Mouse (Mus musculus) left cerebral cortex, adult 8-10 months (tissue): ENCODE data around the gene N4bp2l2. TPM values are rescaled to one million over a fixed set of nuclear protein-coding genes. Genes with fewer than 3 reads are reported as not detected.
"Not testable (repeated sequence)": the region's sequence is repeated elsewhere in the genome, so short reads cannot be mapped to it uniquely, and the experiment has no call there.

Experiments
- DNase-seq, 2 experiments: peaks; one replicate each; pipeline ENCODE4 v3.0.0; 2022; ENCODE audit warnings: low spot score in 2 of 2
- total RNA-seq, 4 experiments: library from RNA; stranded (reverse); gene quantifications; 2 replicates each; pipeline ENCODE4 v1.2.4; 2022

Gene N4bp2l2
- total RNA-seq, 4 experiments from 2014 or later: 77.0 to 82.6 (median 79.5) TPM

- DNase-seq: no peak
Measured at GRCm38 (mm10) chr5:150644926-150645325, 21.1 kb downstream of the N4bp2l2 start.

DNA sequence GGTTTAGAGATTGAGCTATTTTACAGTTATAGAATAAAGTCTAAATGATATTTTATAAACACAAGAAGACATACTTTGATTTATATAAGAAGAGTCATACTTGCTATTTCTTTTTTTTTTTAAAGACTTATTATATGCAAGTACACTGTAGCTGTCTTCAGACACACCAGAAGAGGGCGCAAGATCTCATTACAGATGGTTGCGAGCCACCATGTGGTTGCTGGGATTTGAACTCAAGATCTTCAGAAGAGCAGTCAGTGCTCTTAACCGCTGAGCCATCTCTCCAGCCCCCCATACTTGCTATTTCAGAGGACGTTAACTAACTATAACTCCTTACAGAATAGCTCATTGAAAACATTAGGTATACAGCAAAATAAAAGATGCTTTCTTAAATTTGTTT is 22.6 kb downstream of the N4bp2l2 start:
- not testable (repeated sequence) for DNase-seq

DNA sequence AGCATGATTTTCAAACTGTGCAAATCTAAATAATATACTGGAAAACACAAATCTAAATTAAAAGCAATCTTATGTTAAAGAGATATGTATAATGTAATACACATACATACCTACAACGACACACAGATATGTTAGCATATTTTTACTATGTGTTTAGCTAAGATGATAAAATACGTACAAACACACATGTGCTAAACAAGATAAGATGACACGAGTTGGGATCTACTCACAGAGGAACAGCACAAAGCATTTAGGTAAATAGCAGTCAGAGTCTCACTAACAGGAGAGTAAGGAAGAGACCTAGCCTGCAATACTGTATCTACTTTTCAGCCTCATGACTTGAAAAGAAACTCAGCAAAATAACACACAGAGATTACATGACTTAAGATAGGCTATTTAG is 24.5 kb downstream of the N4bp2l2 start:
- no peak for DNase-seq

DNA sequence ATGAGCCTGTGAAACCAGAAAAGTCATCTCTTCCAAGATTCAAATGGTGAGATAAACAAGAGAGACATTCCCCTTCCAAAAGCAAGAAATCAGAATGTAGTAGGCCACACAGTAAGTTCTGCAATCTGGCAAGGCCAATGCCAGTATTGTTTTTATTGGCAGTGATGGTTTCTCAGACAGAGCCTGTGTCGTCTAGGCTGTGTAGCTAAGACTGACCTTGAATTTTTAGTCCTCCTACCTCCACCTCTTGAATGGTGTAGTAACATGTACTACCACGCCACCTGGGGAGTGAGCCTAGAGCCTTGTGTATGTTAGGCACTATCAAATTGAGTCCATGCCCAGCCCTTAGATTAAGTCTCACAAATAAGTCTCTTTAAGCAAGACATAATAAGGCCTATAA is 36.3 kb downstream of the N4bp2l2 start:
- no peak for DNase-seq

- no peak for DNase-seq
Measured at GRCm38 (mm10) chr5:150629272-150629671, 36.7 kb downstream of the N4bp2l2 start.

DNA sequence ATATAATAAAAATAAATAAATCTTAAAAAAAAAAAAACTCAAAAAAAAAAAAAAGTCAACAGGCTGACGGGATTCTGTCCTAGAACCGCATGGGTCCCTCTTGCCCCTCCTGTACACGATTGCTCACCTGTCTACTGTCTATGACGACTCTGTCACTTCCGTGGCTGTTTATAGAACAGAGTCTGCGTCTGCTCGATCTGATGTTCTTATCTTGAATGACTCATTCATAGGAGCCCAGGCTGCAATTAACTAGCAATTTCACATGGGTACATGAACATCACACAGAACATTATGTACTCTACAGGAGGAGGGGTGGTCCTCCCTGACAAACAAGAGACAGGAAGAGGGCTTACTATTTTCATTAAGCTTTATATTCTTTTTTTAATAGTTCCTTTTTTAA is 40.5 kb downstream of the N4bp2l2 start:
- no peak for DNase-seq

- no peak for DNase-seq
Measured at GRCm38 (mm10) chr5:150622792-150623191, 43.2 kb downstream of the N4bp2l2 start.

DNA sequence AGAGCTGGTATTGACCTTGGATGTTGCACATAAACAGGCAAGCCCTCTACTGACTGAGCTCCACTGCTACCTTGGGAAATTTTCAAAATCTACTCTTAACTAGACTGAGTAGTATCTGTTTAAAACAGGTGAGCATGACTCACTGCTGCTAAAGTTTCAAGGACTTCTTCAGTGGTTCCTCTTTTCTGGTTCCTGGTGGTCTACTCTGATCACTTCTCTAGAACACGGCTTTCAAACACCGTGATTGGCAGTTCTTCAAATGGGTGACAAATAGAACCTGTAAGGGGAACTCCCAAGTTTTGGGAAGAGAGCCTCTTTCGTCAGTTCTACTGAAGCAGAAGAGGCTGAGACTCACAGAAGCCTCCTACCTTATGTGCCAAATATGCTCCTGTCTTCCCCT is 44.4 kb downstream of the N4bp2l2 start:
- DNase-seq: no peak

DNA sequence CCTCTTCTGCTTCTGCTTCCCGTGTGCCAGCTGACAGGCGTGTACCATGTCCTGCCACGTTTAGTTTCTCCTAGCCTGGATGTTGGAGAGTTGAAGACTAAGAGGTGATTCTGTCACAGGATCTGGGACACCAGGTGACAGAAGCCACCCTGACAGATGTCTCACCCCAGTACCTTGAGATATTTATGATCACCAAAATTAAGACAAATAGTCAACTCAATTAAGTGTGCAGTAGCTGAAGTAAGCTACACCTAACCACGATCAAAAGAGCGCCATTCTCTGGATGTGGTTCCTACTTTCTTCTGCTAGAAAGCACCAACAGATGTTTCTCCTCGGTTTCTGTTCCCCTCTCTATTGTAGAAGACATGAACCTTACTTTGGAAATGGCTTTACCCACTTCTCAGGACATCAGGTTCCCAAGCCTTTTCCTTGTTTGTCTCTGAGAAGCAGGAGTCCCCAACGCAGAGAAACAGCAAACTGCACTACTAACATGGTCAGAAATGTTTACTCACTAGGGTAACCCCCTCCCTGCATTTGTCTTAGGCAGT is 45.3 kb downstream of the N4bp2l2 start:
- DNase-seq: no peak

DNA sequence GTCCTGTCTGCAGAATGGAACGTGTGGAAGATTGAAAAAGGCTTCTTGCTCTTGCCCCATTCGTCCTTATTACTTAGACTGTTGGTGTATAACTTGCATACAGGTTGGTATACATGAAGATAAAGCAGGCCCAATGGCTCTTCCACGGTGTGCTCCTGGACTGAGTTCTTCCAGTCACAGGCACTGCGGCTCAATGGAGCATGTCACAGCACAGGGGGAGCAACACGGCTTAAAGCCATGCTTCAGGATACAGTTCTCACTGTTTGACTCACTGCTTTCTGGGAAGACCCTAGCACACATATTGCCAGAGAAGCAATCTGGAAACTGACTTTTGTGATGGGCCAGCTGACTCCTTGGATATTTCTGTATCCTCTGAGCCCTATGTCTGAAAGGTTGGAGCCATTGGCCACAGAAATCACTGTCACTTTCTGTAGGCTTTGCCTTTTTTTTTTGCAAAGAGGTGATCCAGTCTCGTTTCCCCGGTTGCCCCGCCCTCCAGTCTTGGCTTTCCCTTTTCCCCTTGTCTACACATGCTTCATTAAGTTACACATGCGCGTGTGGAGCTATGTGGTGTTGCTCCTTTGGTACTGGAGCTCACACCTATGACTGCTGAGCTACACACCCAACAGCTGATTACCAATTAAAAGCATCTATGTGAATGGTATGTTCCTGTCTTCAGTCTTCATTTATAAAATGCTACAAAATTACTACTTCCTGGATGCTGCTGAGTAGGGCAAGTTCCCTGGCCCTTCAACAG is 47.2 kb downstream of the N4bp2l2 start:
- no peak for DNase-seq

DNA sequence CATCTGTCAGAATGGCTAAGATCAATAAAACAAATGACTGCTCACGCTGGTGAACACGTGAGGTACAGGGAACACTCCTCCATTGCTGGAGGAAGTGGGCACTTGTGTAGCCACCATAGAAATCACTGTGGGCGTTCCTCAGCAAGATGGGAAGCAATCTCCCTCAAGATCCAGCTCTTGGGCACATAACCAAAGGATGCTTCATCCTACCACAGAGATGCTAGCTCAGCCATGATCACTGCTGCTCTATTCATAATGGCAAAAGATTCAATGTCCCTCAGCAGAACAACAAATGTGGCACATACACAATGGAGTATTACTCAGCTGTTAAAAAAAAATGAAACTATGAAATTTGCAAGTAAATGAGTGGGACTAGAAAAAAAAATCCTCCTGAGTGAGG is 49.3 kb downstream of the N4bp2l2 start:
- no peak for DNase-seq

DNA sequence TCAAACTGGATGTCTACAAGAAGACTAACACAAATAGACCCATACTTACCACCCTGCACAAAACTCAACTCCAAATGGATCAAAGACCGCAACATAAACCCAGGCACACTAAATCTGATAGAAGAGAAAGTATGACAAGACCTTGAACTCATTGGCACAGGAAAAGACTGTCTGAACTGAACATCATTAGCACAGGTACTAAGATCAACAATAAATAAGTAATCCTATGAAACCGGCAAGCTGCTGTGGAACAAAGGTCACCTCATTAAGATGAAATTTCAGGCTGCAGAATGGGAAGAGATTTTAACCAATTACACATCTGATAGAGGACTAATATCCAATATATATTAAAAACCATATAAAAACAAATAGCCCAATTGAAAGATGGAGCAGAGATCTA is 49.8 kb downstream of the N4bp2l2 start:
- DNase-seq: no peak

GRCm38 (mm10) chr5:150614054-150614453 is 51.9 kb downstream of the N4bp2l2 start:
- DNase-seq: no peak

GRCm38 (mm10) chr5:150611697-150612096 is 54.3 kb downstream of the N4bp2l2 start:
- DNase-seq: no peak

- no peak for DNase-seq
Measured at GRCm38 (mm10) chr5:150611136-150611535, 54.8 kb downstream of the N4bp2l2 start.

DNA sequence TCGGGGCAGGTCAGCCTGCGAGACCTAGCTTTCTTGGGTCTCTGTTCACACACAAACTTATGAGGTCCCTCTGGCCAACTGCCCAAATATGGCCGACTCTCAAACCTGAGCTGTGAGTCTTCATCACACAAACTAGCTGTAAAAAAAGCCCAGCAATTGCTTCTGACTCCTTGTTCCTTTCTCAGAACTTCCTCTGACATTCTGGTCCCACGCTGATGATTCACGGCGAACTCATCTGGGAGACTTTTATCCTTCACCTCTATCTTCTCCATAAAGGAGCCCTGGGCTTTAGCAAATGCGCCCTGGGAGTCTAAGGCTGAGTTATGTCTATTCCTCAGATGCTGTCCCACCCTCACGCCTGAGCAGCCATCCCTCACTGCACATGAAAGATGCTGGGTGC is 58.4 kb downstream of the N4bp2l2 start:
- no peak for DNase-seq

GRCm38 (mm10) chr5:150606131-150606530 is 59.9 kb downstream of the N4bp2l2 start:
- no peak for DNase-seq

DNA sequence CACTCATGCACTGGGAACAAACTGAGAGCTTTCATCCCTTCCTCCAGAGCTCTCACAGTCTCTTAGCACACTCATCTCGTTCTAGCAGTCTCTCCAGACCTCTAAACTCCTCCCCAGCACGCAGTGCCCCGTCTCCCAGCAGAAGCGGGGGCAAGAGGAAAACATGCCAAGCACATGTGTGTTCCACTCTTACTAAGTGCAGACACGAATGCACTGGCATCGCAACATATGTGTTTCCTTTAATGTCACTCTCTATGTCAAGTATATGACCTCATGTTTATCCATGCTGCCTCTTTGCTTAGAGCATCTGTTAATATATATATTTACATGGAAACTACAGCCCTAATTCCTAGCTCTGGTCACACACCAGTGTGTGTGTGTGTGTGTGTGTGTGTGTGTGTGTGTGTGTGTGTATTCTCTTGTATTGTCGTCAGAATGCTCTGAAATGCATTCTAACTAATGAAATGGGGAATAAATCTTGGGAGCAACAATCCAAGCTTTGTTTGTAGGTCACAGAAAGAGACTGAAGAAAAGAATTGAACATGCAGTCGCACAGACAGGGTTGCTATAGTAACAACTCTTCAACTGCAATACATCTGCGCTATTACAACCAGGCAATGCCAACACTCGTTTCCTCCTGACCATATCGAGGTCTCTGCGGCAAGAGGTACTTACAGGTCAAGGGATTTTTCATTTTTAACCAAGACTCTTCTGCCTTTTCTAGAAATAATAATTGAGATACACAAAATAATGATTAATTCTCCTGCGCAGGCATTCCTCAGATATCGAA is 64.3 kb downstream of the N4bp2l2 start:
- DNase-seq: no peak

DNA sequence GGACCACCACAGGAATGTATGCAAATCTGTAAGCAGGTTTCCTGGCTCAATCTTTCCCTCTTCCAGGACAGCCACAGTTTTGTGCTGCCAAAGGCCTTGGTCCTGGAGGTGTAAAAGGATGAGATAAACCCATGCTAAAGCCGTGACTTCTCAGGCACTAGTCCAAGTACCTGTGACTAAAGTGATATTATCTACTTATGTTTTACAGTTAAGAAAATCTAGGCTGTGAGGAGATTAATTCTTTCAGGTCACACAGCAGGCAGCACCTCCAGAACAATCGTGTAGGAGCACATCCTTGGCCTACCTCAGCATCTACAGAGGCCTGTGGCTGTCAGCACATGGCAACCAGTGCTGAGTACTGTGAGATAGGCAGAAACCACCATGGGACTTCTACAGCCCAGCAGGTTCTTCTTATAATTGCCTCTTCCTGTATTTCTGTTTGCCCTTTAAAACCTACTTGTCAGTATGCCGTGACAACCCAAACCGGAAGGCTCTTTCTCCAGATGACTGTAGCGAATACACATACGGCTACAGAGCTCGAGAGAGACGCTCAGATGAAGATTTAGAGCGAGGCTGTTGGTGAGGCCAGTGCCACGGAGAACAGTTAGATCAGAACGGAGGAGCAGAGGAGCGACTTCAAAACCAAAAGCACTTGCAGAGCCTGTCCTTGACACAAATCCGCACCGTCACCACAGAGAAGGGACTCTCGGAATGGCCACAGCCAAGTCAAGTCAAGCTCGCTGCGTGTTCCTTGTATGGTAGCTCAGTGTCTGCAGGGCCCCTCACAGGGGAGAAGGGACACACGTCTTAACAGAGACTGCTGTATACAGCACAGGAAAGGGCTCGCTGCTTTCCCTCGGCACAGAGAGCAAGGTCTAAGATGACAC is 65.2 kb downstream of the N4bp2l2 start:
- no peak for DNase-seq

DNA sequence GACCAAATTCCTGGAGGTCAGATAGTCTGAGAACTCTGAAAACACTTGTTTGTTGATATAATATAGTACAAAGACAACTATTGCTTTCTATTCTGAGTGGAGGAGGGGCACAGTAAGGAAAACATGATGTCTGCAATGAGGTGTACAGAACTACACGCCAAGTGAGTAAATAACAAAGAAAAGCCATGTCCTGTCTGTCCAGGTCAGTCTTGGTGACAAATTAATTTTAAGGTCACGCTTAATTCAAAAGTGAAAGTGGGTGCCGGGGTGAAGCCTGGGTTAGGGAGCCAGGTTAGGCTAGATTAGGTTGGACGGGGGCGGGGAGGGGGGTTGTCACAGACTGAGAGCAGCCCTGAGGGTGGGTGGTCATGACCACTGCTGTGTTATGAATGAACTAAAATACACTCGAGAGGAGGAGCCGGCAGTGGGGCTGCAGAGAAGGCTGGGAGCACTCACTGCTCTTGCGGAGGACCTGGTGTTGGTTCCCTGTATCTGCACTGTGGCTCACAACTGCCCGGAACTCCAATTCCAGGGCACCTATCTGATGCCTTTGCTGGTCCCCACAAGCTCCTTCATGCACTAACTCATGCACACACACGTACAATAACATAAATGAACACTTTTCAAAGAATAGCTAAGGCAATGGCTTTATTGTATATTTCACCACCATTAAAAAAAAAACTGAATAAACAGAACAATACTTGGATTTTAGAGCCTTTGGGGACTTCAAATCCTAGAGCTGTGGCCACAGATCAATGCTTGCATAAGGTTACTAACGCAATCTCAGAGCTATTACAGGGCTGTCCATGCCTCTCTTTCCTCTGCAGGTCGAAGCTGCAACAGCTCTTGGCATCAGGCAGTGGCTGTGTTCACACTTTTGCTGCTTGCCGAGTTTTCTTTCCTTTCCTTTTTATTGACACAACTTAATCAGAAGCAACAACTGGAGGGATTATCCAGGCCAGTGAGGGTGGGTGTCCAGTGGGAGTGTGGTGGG is 66.4 kb downstream of the N4bp2l2 start:
- no peak for DNase-seq
